Mouse (Mus musculus) olfactory bulb, adult 2 months (tissue): ENCODE measurements around the gene Cd79a.

Experiments used
- CTCF ChIP-seq: fragments of 200-500 bp; IDR thresholded peaks from 2 replicates; pipeline ENCODE4 v1.5.1; 2012; ENCODE audit warnings: low read depth, mild to moderate bottlenecking, low read length, moderate library complexity; ENCODE audit not compliant: insufficient read depth
- POLR2A ChIP-seq: fragments of 200-500 bp; IDR thresholded peaks from 2 replicates; pipeline ENCODE4 v1.6.1; 2012; ENCODE audit warnings: mild to moderate bottlenecking, low read depth, low read length, moderate library complexity; ENCODE audit not compliant: insufficient read depth

DNA sequence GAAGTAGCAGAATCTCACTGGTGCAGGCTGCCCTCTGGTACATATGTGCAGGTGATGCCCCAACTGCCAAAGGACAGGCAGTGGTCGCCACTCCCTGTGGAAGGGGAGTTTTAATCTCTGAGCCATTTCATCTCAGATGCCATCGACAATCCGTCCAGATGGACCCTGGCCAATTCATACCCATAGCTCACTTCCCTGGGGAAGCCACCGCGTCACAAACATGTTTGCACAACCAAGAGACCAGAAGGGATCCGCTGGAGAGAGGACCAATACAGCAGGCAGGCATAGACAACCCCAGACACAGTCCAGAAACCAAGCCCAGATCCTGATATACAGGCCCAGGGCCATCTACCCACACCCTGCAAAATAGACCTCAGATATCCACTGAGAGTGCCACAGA lies 33.3 kb downstream of the Cd79a start:
- no peak for TF ChIP-seq CTCF
- TF ChIP-seq POLR2A: no peak
